Mouse (Mus musculus) erythroid progenitor cell, adult 5-6 weeks (primary cell): ENCODE results near the gene Ssxb1. TPM values are rescaled to one million over a fixed set of nuclear protein-coding genes. Genes with fewer than 3 reads are reported as not detected.
"Not testable (repeated sequence)": the region's sequence is repeated elsewhere in the genome, so short reads cannot be mapped to it uniquely, and the experiment has no call there.

ENCODE experiments used
- ATAC-seq: replicated peaks from 2 replicates; pipeline ENCODE4 v1.8.0; 2016; ENCODE audit warnings: moderate number of reproducible peaks, mild to moderate bottlenecking, moderate TSS enrichment, inconsistent platforms; ENCODE audit not compliant: poor library complexity, low FRiP score, severe bottlenecking
- total RNA-seq, 2 experiments: library from RNA; stranded (forward) in 1 of 2; stranded (reverse) in 1 of 2; fragments of 150-400 nt in 1 of 2; fragments of 186-747, 209-891 nt in 1 of 2; gene quantifications; 2 replicates each; pipeline versions ENCODE4 v1.2.3 to v1.2.4; 2015 to 2017; ENCODE audit warnings: low replicate concordance in 2 of 2

Ssxb1 gene
- not detected in 2 replicates for total RNA-seq (2015; ENCODE audit: low replicate concordance)
- not detected in 2 replicates for total RNA-seq (2017; ENCODE audit: low replicate concordance)

GRCm38 (mm10) chrX:8413005-8413404 is at the start of gene Ssxb1:
TSS of gene Ssxb1 (plus strand) at chrX:8413305.
- not testable (repeated sequence) for ATAC-seq

- ATAC-seq = not testable (repeated sequence)
Measured at GRCm38 (mm10) chrX:8366678-8367077, 46.4 kb upstream of the Ssxb1 start, which contains the start of gene Ssxb9. TSS of gene Ssxb9 (plus strand) at chrX:8366978.

- not testable (repeated sequence) for ATAC-seq
Measured at GRCm38 (mm10) chrX:8461626-8462025, 48.5 kb downstream of the Ssxb1 start, which contains the start of gene Ssxb2. TSS of gene Ssxb2 (minus strand) at chrX:8461726.

Other genes with a start within 250 kb of the Ssxb1 start
- 4.6 and 13.3 TPM in 2 replicates for gene Tbc1d25, start 237.1 kb upstream of the Ssxb1 start, total RNA-seq (2015; ENCODE audit: low replicate concordance)
- gene Tbc1d25, start 237.1 kb upstream of the Ssxb1 start, total RNA-seq (2017; ENCODE audit: low replicate concordance) = 1.5 and 4.7 TPM in 2 replicates
- 20.5 and 37.3 TPM in 2 replicates for gene Ebp, start 219.8 kb upstream of the Ssxb1 start, total RNA-seq (2015; ENCODE audit: low replicate concordance)
- gene Ebp, start 219.8 kb upstream of the Ssxb1 start, total RNA-seq (2017; ENCODE audit: low replicate concordance) = 14.2 and 26.6 TPM in 2 replicates
- not detected in 2 replicates for gene Porcn, start 206.8 kb upstream of the Ssxb1 start, total RNA-seq (2015; ENCODE audit: low replicate concordance)
- not detected in 2 replicates for gene Porcn, start 206.8 kb upstream of the Ssxb1 start, total RNA-seq (2017; ENCODE audit: low replicate concordance)
- gene Ftsj1, start 160.9 kb upstream of the Ssxb1 start, total RNA-seq (2015; ENCODE audit: low replicate concordance) = 26.8 and 42.9 TPM in 2 replicates
- gene Ftsj1, start 160.9 kb upstream of the Ssxb1 start, total RNA-seq (2017; ENCODE audit: low replicate concordance) = 23.7 and 25.0 TPM in 2 replicates
- gene Slc38a5, start 142.2 kb upstream of the Ssxb1 start, total RNA-seq (2015; ENCODE audit: low replicate concordance) = 291 and 297 TPM in 2 replicates
- gene Slc38a5, start 142.2 kb upstream of the Ssxb1 start, total RNA-seq (2017; ENCODE audit: low replicate concordance) = 150 and 166 TPM in 2 replicates
- not detected in 2 replicates for gene Ssxb10, start 85.9 kb upstream of the Ssxb1 start, total RNA-seq (2015; ENCODE audit: low replicate concordance)
- not detected in 2 replicates for gene Ssxb10, start 85.9 kb upstream of the Ssxb1 start, total RNA-seq (2017; ENCODE audit: low replicate concordance)
- not detected in 2 replicates for gene Ssxb9, start 46.3 kb upstream of the Ssxb1 start, total RNA-seq (2015; ENCODE audit: low replicate concordance)
- not detected in 2 replicates for gene Ssxb9, start 46.3 kb upstream of the Ssxb1 start, total RNA-seq (2017; ENCODE audit: low replicate concordance)
- gene Ssxb2, start 48.4 kb downstream of the Ssxb1 start, total RNA-seq (2015; ENCODE audit: low replicate concordance) = not detected in 2 replicates
- gene Ssxb2, start 48.4 kb downstream of the Ssxb1 start, total RNA-seq (2017; ENCODE audit: low replicate concordance) = not detected in 2 replicates
- not detected in 2 replicates for gene Gm14459, start 111.6 kb downstream of the Ssxb1 start, total RNA-seq (2015; ENCODE audit: low replicate concordance)
- not detected in 2 replicates for gene Gm14459, start 111.6 kb downstream of the Ssxb1 start, total RNA-seq (2017; ENCODE audit: low replicate concordance)
- not detected in 2 replicates for gene Ssxb6, start 134.9 kb downstream of the Ssxb1 start, total RNA-seq (2015; ENCODE audit: low replicate concordance)
- gene Ssxb6, start 134.9 kb downstream of the Ssxb1 start, total RNA-seq (2017; ENCODE audit: low replicate concordance) = not detected in 2 replicates
- not detected in 2 replicates for gene Ssxb3, start 178.5 kb downstream of the Ssxb1 start, total RNA-seq (2015; ENCODE audit: low replicate concordance)
- gene Ssxb3, start 178.5 kb downstream of the Ssxb1 start, total RNA-seq (2017; ENCODE audit: low replicate concordance) = not detected in 2 replicates